Mouse (Mus musculus): Measurements from ENCODE around the gene Pfdn6.

GRCm38 (mm10) chr17:33926207-33926932 is 13.8 kb downstream of the Pfdn6 start:
- no peak; the same call in 1 of the 2 replicates for TF ChIP-seq CTCF (IDR thresholded peaks at IDR 0.05; ENCODE audit: borderline replicate concordance, insufficient read depth, low read depth, low read length)
- TF ChIP-seq POLR2A (IDR thresholded peaks at IDR 0.05; ENCODE audit: borderline replicate concordance, insufficient read depth, low read length): no peak
